Mouse (Mus musculus) liver, postnatal 0 days (tissue): ENCODE results near the gene Gm49368. TPM values are rescaled to one million over a fixed set of nuclear protein-coding genes. Genes with fewer than 3 reads are reported as not detected.
"Not testable (repeated sequence)": the region's sequence is repeated elsewhere in the genome, so short reads cannot be mapped to it uniquely, and the experiment has no call there.

ENCODE experiments used
- ATAC-seq: fragments of 200-750 bp; cut with Nextera tagmentation; 2 replicates; pipeline ENCODE4 v1.8.0; 2017; ENCODE audit warnings: mild to moderate bottlenecking, moderate library complexity
- DNase-seq: peaks from one replicate; pipeline ENCODE4 v3.0.0-alpha.2; 2016
- H3K27ac ChIP-seq: fragments of 300-500 bp; sonication (generic); 2 replicates; pipeline ENCODE4 v1.5.1; 2014; ENCODE audit warnings: antibody characterized with exemption, moderate library complexity, mild to moderate bottlenecking, low read depth
- H3K27me3 ChIP-seq: fragments of 300-500 bp; sonication (generic); 2 replicates; pipeline ENCODE4 v1.6.1; 2014; ENCODE audit warnings: low read length, control low read depth, mixed read lengths; ENCODE audit not compliant: insufficient read depth
- H3K36me3 ChIP-seq: fragments of 300-500 bp; sonication (generic); replicated peaks from 2 replicates; pipeline ENCODE4 v1.6.1; 2014; ENCODE audit warnings: mild to moderate bottlenecking, control low read depth, low read length, moderate library complexity, mixed read lengths; ENCODE audit not compliant: insufficient read depth
- H3K4me1 ChIP-seq: fragments of 300-500 bp; sonication (generic); 2 replicates; pipeline ENCODE4 v1.6.1; 2014; ENCODE audit warnings: antibody characterized with exemption, mild to moderate bottlenecking, control low read depth; ENCODE audit not compliant: insufficient read depth
- H3K4me2 ChIP-seq: fragments of 300-500 bp; sonication (generic); 2 replicates; pipeline ENCODE4 v1.6.1; 2014; ENCODE audit warnings: low read depth, mild to moderate bottlenecking, low read length, moderate library complexity, mixed read lengths
- H3K4me3 ChIP-seq: fragments of 300-500 bp; sonication (generic); 2 replicates; pipeline ENCODE4 v1.5.1; 2014; ENCODE audit warnings: low read depth, low read length
- H3K9ac ChIP-seq: fragments of 300-500 bp; sonication (generic); replicated peaks from 2 replicates; pipeline ENCODE4 v1.6.1; 2014; ENCODE audit warnings: mild to moderate bottlenecking, moderate library complexity
- H3K9me3 ChIP-seq: fragments of 300-500 bp; sonication (generic); 2 replicates; pipeline ENCODE4 v1.6.1; 2016; ENCODE audit warnings: mild to moderate bottlenecking, control low read depth, low read length, mixed read lengths
- CTCF ChIP-seq: sonication (generic); IDR thresholded peaks from 2 replicates; pipeline ENCODE4 v1.5.1; 2016; ENCODE audit warnings: antibody characterized with exemption, low read depth
- EP300 ChIP-seq: IDR thresholded peaks from 2 replicates; pipeline ENCODE4 v1.6.1; 2016; ENCODE audit warnings: antibody characterized with exemption, low read depth, mild to moderate bottlenecking
- WGBS: fragments of 180-500 bp; shearing (Covaris S2); extraction: QIAGEN DNeasy Blood & Tissue Kit; methylation state at CpG from one replicate; pipeline ENCODE4 v1.1.7; 2014; ENCODE audit not compliant: insufficient replicate concordance; 5-methylcytosine and 5-hydroxymethylcytosine counted together
- polyA plus RNA-seq: library from polyadenylated mRNA; unstranded; fragments of >200 nt; fragmentation: Nextera tagmentation; extraction: Ambion mirVana; gene quantifications from 2 replicates; pipeline ENCODE4 v1.2.1, GENCODE M21; 2015

Gm49368 gene
- polyA plus RNA-seq, 1 experiment from 2014 or later = 0.51 TPM

DNA sequence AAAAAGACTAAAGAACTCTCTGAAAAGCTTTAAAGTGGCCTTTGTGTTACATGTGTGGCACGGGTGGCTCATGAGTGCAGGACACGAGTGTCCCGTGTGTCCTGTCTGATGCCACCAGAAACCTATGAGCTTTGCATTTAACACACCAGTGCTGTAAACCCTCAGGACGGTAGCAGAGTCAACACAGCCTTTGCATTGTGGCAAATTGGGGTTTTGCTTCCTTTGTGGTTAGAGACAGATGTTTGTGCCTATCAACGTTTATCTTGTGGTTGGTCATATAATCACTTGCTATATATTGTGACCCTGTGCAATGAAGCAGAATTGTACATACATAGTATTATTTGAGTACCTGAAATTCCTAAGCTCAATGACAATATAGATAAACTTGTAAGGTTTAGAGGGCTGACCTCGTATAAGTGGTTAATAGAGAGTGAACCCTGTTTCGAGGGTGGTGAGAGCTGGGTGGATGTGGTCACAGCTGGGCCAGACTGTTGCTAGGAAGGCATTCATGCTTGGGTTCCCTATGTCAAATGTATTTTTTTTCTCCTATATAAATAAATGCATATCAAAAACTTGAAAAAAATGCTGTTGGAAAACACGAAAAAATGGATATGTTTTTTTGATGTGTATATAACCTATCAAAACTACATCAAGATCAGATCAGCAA, 96.3 kb downstream of the Gm49368 start:
- TF ChIP-seq EP300 = peak; percentile 27; the same call in 1 of the 2 replicates
- 32% methylated on average over 7 of the region's 8 CpGs for WGBS
- peak; percentile 57; the same call in 1 of the 2 replicates for ATAC-seq
- not testable (repeated sequence) for H3K4me1 ChIP-seq, H3K4me3 ChIP-seq, H3K9me3 ChIP-seq, H3K27me3 ChIP-seq, H3K4me2 ChIP-seq, H3K36me3 ChIP-seq, H3K9ac ChIP-seq, DNase-seq
- peak overlapping the region; percentile 48; the same call in 1 of the 2 replicates for H3K27ac ChIP-seq

- H3K4me3 ChIP-seq = no peak overlapping the region
- H3K9ac ChIP-seq = no peak overlapping the region
- DNase-seq (no peak), ATAC-seq (no peak)
- WGBS = 88% methylated on average over 4 of the region's 4 CpGs
- H3K27ac ChIP-seq = no peak overlapping the region
- H3K4me1 ChIP-seq = no peaks in the 10 kb centered on the region
- H3K4me2 ChIP-seq = no peak overlapping the region
- no peaks in the 10 kb centered on the region for H3K36me3 ChIP-seq
- no peaks in the 10 kb centered on the region for H3K9me3 ChIP-seq
- TF ChIP-seq EP300 (no peak), CTCF (no peak)
- no peaks in the 10 kb centered on the region for H3K27me3 ChIP-seq
These were observed 101.5 kb downstream of the Gm49368 start for GRCm38 (mm10) chr7:128164001-128164400.

DNA sequence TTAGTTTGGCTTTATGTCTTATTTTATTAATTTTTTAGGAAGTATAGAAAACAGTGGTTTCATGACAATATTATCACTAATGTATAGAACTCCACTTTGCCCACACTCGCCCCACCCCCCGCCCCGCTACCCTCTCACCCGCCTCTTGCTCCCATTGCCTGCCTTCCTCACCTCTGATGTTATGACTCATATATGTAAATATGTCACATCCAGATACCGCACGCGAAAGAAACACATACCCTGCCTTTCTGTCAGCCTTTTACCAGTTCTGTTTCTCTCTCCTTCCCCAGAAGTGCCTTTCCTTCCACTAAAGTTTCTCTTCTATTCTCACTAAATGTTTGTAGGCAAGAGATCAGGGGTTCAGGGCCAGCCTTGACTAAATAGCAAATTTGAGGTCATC, 103.9 kb downstream of the Gm49368 start:
- no peak overlapping the region for H3K9ac ChIP-seq
- no peaks in the 10 kb centered on the region for H3K9me3 ChIP-seq
- H3K4me1 ChIP-seq = no peaks in the 10 kb centered on the region
- H3K4me3 ChIP-seq = no peak overlapping the region
- no peak overlapping the region for H3K27ac ChIP-seq
- no peak for ATAC-seq
- TF ChIP-seq EP300 (no peak), CTCF (no peak)
- no peaks in the 10 kb centered on the region for H3K36me3 ChIP-seq
- no peak for DNase-seq
- WGBS = 84% methylated on average over 7 of the region's 7 CpGs
- no peaks in the 10 kb centered on the region for H3K27me3 ChIP-seq
- no peak overlapping the region for H3K4me2 ChIP-seq

DNA sequence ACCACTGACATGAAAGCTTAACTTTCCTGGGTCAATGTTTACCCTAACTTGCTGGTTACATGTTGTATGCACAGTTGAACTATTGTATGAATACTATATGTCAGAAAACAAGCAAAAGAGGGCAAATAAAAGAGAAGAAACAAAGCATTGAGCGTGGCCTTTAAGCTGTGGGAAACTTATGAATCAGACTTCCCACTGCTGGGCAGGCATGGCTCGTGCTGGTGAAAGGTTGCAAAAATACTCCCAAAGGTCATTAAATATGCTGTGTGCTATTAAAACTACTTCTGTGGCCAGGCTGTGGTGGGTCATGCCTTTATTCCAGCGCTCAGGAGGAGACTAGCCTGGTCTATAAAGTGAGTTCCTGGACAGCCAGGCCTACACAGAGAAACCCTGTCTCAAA, 107.5 kb downstream of the Gm49368 start:
- H3K27me3 ChIP-seq = no peaks in the 10 kb centered on the region
- WGBS = 73% methylated on average over 3 of the region's 3 CpGs

More for the DNA sequence above, 107.5 kb downstream of the Gm49368 start:
- ATAC-seq = no peak
- Histone ChIP-seq H3K4me2 (no peak overlapping the region), H3K27ac (no peak overlapping the region), H3K9ac (no peak overlapping the region), H3K4me3 (no peak overlapping the region), H3K9me3 (no peaks in the 10 kb centered on the region), H3K36me3 (no peaks in the 10 kb centered on the region), H3K4me1 (no peaks in the 10 kb centered on the region)
- no peak for DNase-seq
- TF ChIP-seq EP300 = no peak
- no peak for TF ChIP-seq CTCF

Other genes starting within 250 kb of the Gm49368 start
- gene Stx4a, start 238.4 kb upstream of the Gm49368 start, polyA plus RNA-seq = 15.8 and 17.5 TPM in 2 replicates
- gene Stx1b, start 238.1 kb upstream of the Gm49368 start, polyA plus RNA-seq = 0.18 and 0.48 TPM in 2 replicates
- gene Zfp646, start 186.5 kb upstream of the Gm49368 start, polyA plus RNA-seq = 2.7 and 2.8 TPM in 2 replicates
- 3.7 and 4.5 TPM in 2 replicates for gene Zfp668, start 185.9 kb upstream of the Gm49368 start, polyA plus RNA-seq
- gene Prss53, start 171.7 kb upstream of the Gm49368 start, polyA plus RNA-seq = 0.39 and 0.43 TPM in 2 replicates
- not detected in 2 replicates for gene Gm21974, start 167.2 kb upstream of the Gm49368 start, polyA plus RNA-seq
- gene Vkorc1, start 167.1 kb upstream of the Gm49368 start, polyA plus RNA-seq = 513 and 556 TPM in 2 replicates
- gene Bckdk, start 158.6 kb upstream of the Gm49368 start, polyA plus RNA-seq = 30.5 and 32.5 TPM in 2 replicates
- 12.5 and 13.2 TPM in 2 replicates for gene Kat8, start 150.2 kb upstream of the Gm49368 start, polyA plus RNA-seq
- 13.7 and 15.2 TPM in 2 replicates for gene Prss8, start 132.6 kb upstream of the Gm49368 start, polyA plus RNA-seq
- gene Prss36, start 116.0 kb upstream of the Gm49368 start, polyA plus RNA-seq = 3.3 and 4.5 TPM in 2 replicates
- gene Fus, start 95.2 kb upstream of the Gm49368 start, polyA plus RNA-seq = 94.5 and 99.2 TPM in 2 replicates
- 25.8 TPM in 2 replicates for gene Pycard, start 68.8 kb upstream of the Gm49368 start, polyA plus RNA-seq
- 0.12 TPM in 1 of 2 replicates, not detected in the other for gene Trim72, start 58.7 kb upstream of the Gm49368 start, polyA plus RNA-seq
- gene Itgam, start within 50 bp of the Gm49368 start, polyA plus RNA-seq = 5.1 and 6.1 TPM in 2 replicates
- 0.26 and 0.34 TPM in 2 replicates for gene Itgax, start 66.9 kb downstream of the Gm49368 start, polyA plus RNA-seq
- gene Itgad, start 91.7 kb downstream of the Gm49368 start, polyA plus RNA-seq = 0.28 and 0.31 TPM in 2 replicates
- 1.1 and 15.6 TPM in 2 replicates for gene Cox6a2, start 143.7 kb downstream of the Gm49368 start, polyA plus RNA-seq
- gene Armc5, start 174.7 kb downstream of the Gm49368 start, polyA plus RNA-seq = 5.4 and 5.6 TPM in 2 replicates
- 1.7 and 2.2 TPM in 2 replicates for gene 9130023H24Rik, start 175.3 kb downstream of the Gm49368 start, polyA plus RNA-seq
- gene Tgfb1i1, start 184.1 kb downstream of the Gm49368 start, polyA plus RNA-seq = 10.1 and 10.4 TPM in 2 replicates
- gene Slc5a2, start 203.0 kb downstream of the Gm49368 start, polyA plus RNA-seq = 1.3 and 1.8 TPM in 2 replicates
- gene BC017158, start 235.5 kb downstream of the Gm49368 start, polyA plus RNA-seq = 9.4 and 9.6 TPM in 2 replicates